Mouse (Mus musculus): ENCODE measurements at regions not wholly inside any gene's neighbourhood (a gene's known extent, or its start where the extent isn't known, plus 50 kb on each side); places are given as distances from the start of the nearest gene placed in this dataset.

DNA sequence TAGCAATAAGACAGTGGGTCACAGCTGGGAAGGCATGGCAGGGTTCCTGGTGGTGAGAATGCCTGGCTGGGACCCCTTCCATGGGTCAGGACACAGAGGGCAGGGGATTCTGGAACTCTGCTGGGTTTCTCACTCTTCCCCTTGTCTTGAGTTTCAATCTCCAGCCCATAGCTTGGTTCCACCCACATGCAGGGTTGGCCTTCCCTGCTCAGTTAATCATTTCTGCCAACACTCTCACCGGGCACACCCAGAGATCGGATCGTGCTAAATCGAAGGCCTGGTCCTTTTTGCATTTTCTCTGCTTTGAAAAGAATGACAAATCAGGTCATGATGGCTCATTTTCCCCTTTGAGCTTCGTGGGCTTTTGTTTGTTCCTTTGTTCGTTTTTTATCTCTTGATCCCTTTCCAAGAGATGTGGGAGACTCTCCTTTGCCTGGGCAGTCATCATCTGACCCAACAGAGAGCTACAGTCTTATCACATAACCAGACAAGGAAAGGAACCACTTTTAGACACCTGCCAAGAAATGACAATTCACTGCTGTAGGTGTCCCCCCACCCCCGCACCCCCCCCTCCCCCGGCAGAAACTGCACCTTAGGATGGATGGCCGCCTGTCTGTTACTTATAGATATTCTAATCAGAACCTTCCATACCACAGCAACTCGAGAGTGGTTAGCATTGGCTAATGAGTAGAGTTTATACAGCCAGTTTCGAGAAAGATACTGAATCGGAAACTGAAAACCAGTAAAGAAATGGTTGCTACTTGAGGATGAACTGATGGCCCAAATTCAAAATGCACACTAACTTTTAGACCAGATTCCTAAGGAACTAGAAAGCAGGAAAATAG, 90.4 kb upstream of the Tspan5 start:
- TF ChIP-seq MYOG (IDR thresholded peaks at IDR 0.05; ENCODE audit: control insufficient read depth, extremely low read depth, insufficient read length) (no peak), CTCF (IDR thresholded peaks at IDR 0.05; ENCODE audit: control insufficient read depth, insufficient read depth, insufficient read length) (no peak), USF1 (IDR thresholded peaks at IDR 0.05; ENCODE audit: low read depth) (no peak)

Measured in C2C12 (cell line).